In genomic region chr3:87738906-87739305, GRCm38 (mm10) we compare ENCODE assay signal across 17 mouse cellular contexts. TPM values are rescaled to one million over a fixed set of nuclear protein-coding genes. Genes with fewer than 3 reads are reported as not detected.
DNase-seq lines count a peak whose midpoint lies in the region.
"Had no signal": no experiment of that assay in that cellular context is flagged by ENCODE, and none has a peak within 500 bp of the region (broad histone marks: within the 10 kb centered on the region; RNA-seq: fewer than 3 reads in every experiment).

No protein-coding gene starts in this region.

- DNase-seq in adrenal gland, adult (ENCODE audit: inconsistent age in 2 of 2, low spot score in 1 of 2) = peak; percentile 73 to 87
- no peak for DNase-seq in adrenal gland, postnatal 25 days
- peak; percentile 70 for DNase-seq in adrenal gland, adult 8-10 months
- no peak for DNase-seq in adrenal gland, postnatal 4 days (ENCODE audit: low spot score in 2 of 2)
- peak; percentile 55 for DNase-seq in adrenal gland, postnatal 10 days
- peak; percentile 65 to 78 for DNase-seq in adrenal gland, postnatal 36 days
- DNase-seq in heart, adult 11 months = no peak
- DNase-seq: B cell, adult 2 months; cerebellum, adult 11 months; cerebellum, adult 18-20 months; cerebellum, adult 8-10 months; cerebellum, adult 9-11 months; cerebellum, postnatal 14 days; cerebellum, postnatal 36 days; embryo, embryonic 11 days had no signal

RNA-seq across cellular contexts. Expression of gene Lrrc71, which starts 9.5 kb away (rescaled TPM):
- total RNA-seq in adrenal gland, postnatal 25 days (2021) = 0.94 TPM in 1 of 2 replicates, not detected in the other
- total RNA-seq in adrenal gland, adult 8-10 months (2022) = 1 to 10 TPM in 1 of 4 experiments, under 1 TPM in 3; 0.32 to 1.6 (median 0.82) TPM
- total RNA-seq in adrenal gland, postnatal 4 days (2021) = 1 to 10 TPM in 1 of 2 experiments, under 1 TPM in 1; 0.78 to 1.5 TPM
- under 1 TPM; 0.24 to 0.58 TPM for total RNA-seq in adrenal gland, postnatal 10 days (2021)
- total RNA-seq in adrenal gland, postnatal 36 days (2021) = under 1 TPM; 0.66 to 0.72 TPM

RNA-seq across cellular contexts. Expression of gene Ntrk1, which starts 56.1 kb away (rescaled TPM):
- total RNA-seq in adrenal gland, postnatal 25 days (2021) = 0.95 and 3.7 TPM in 2 replicates
- total RNA-seq in adrenal gland, adult 8-10 months (2022) = 10 to 100 TPM in 2 of 4 experiments, 1 to 10 TPM in 2; 6.3 to 30.5 (median 13.1) TPM
- total RNA-seq in adrenal gland, postnatal 4 days (2021) = 10 to 100 TPM; 14.6 to 26.4 TPM
- 10 to 100 TPM; 11.6 to 23.6 TPM for total RNA-seq in adrenal gland, postnatal 10 days (2021)
- total RNA-seq in adrenal gland, postnatal 36 days (2021) = 1 to 10 TPM; 3.8 to 6.8 TPM
- total RNA-seq: common myeloid progenitor, adult 5-6 weeks; G1E had no signal

RNA-seq across cellular contexts. Expression of gene Insrr, which starts 57.8 kb away (rescaled TPM):
- 0.81 and 1.0 TPM in 2 replicates for total RNA-seq in adrenal gland, postnatal 25 days (2021)
- 1 to 10 TPM in 2 of 4 experiments, under 1 TPM in 2; 0.32 to 3.7 (median 1.9) TPM for total RNA-seq in adrenal gland, adult 8-10 months (2022)
- total RNA-seq in adrenal gland, postnatal 4 days (2021) = 1 to 10 TPM; 2.1 to 5.8 TPM
- 1 to 10 TPM in 1 of 2 experiments, under 1 TPM in 1; 0.99 to 2.7 TPM for total RNA-seq in adrenal gland, postnatal 10 days (2021)
- total RNA-seq in adrenal gland, postnatal 36 days (2021) = under 1 TPM; 0.56 to 0.86 TPM
- total RNA-seq: common myeloid progenitor, adult 5-6 weeks had no signal

Comparison
In these comparisons a context has a peak if more than half of its experiments do, and no peak if none do; other contexts are left out.
1. DNase-seq: peak in adrenal gland, adult (2 of 2), adrenal gland, adult 8-10 months (single experiment), adrenal gland, postnatal 10 days (single experiment) and adrenal gland, postnatal 36 days (2 of 2); none in adrenal gland, postnatal 25 days (single experiment), adrenal gland, postnatal 4 days (0 of 2) and heart, adult 11 months (single experiment).